Mouse (Mus musculus): Measurements from ENCODE around the gene Rfng.

- no peak for TF ChIP-seq POLR2A (IDR thresholded peaks at IDR 0.05; ENCODE audit: borderline replicate concordance, extremely low read depth, insufficient read depth, insufficient read length, poor library complexity, severe bottlenecking)
- TF ChIP-seq CTCF (IDR thresholded peaks at IDR 0.05; ENCODE audit: borderline replicate concordance, extremely low read depth, insufficient read depth, insufficient read length): no peak
These were observed 22.0 kb downstream of the Rfng start for GRCm38 (mm10) chr11:120761811-120762671.

Measured in brain, embryonic 14.5 days (tissue).